Mouse (Mus musculus) cortical plate, adult 2 months (tissue): ENCODE measurements around the gene Ripor3.

Source experiments
- CTCF ChIP-seq: fragments of 200-500 bp; IDR thresholded peaks from 2 replicates; pipeline ENCODE4 v1.5.1; 2011; ENCODE audit warnings: mild to moderate bottlenecking, control low read depth, low read length; ENCODE audit not compliant: insufficient read depth; ENCODE audit errors: extremely low read depth
- POLR2A ChIP-seq: fragments of 200-500 bp; IDR thresholded peaks from 2 replicates; pipeline ENCODE4 v1.6.1; 2011; ENCODE audit warnings: mild to moderate bottlenecking, low read length, control low read depth; ENCODE audit not compliant: insufficient read depth; ENCODE audit errors: extremely low read depth

- TF ChIP-seq POLR2A (no peak), CTCF (no peak)
Observed at GRCm38 (mm10) chr2:167951301-167952211, 58.9 kb downstream of the Ripor3 start.
